Mouse (Mus musculus): ENCODE data around the gene Mmp25. TPM values are rescaled to one million over a fixed set of nuclear protein-coding genes. Genes with fewer than 3 reads are reported as not detected.
A peak's percentile ranks its signal among the peaks of the same experiment; 100 is the strongest.

Gene Mmp25
- total and polyA plus RNA-seq, 2 experiments from 2014 or later = 1.2 TPM

DNA sequence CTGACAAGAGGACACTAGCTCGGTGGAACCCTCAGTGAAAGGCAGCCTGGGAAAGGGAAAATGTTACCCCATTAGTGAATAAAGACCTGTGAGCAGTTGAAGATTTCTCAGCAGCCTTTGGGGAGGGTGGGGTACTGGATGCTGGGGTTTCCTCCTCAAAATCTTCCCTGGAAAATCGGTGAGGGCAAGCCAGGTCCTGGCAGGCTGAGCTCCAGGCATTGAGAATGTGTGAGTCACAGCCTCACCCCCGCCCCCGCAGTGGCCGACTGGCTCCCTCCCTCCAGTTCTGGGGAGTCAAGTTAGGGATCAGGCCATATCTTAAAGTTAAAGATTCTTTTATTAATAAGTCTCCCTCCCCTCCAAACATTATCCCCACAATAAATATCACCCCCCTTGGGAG lies 30.1 kb upstream of the Mmp25 start:
- H3K4me1 ChIP-seq (ENCODE audit: insufficient read depth, low read length) = peaks cover 19% of the 10 kb centered on the region
- 57% methylated on average over 5 of the region's 5 CpGs for WGBS
- no peak for DNase-seq (ENCODE audit: low spot score)

DNA sequence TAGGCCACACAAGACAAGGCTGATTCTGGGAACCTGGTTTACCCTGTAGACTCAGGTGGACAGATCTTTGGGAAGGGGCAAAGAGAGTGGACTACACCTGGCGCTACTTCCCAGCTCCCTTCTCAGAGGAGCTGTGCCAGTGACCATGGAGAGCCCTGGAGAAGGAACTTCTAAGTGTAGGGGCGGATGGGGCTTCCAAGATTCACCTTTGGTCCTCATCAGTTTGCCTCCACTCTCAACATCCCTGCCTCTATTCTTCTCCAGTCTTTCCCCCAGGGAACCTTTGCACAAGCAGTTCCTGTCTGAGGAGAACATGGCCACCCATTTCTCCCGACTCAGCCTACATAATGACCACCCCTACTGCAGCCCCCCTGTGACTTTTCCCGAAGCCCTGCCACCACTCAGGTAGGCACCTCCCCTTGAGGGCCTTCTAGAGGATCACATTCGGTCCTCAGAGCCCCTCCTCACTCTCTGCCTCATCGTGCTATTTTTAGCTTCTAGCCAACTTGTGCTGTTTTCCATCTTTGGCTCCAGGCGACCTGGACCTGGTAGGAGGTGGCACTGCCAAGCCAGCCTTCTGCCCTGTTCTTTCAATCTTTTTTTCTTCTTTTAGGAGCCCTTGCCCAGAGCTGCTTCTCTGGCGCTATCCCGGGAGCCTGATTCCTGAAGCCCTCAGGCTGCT lies 29.3 kb upstream of the Mmp25 start:
- no peak for DNase-seq (ENCODE audit: low spot score)
- Histone ChIP-seq H3K27ac (peak overlapping the region; percentile 82; the same call in 1 of the 2 replicates), H3K4me2 (ENCODE audit: low read depth, low read length) (peak overlapping the region; percentile 75), H3K9me3 (ENCODE audit: low read length) (no peaks in the 10 kb centered on the region), H3K9ac (replicated peaks; ENCODE audit: low read length) (peak overlapping the region; percentile 63), H3K36me3 (ENCODE audit: insufficient read depth, low read length) (no peaks in the 10 kb centered on the region), H3K27me3 (ENCODE audit: insufficient read depth, low read length) (peaks cover 11% of the 10 kb centered on the region; the same call in 1 of the 2 replicates), H3K4me3 (ENCODE audit: low read length) (peak overlapping the region; percentile 66), H3K4me1 (ENCODE audit: insufficient read depth, low read length) (peaks cover 19% of the 10 kb centered on the region)
- ATAC-seq = no peak
- WGBS = 41% methylated on average over 9 of the region's 9 CpGs
- TF ChIP-seq CTCF (IDR thresholded peaks at IDR 0.05; ENCODE audit: low read depth) = no peak

More for the DNA sequence above, 30.1 kb upstream of the Mmp25 start:
- no peak for TF ChIP-seq CTCF (IDR thresholded peaks at IDR 0.05; ENCODE audit: low read depth)
- Histone ChIP-seq H3K27me3 (ENCODE audit: insufficient read depth, low read length) (peaks cover 18% of the 10 kb centered on the region), H3K4me3 (ENCODE audit: low read length) (no peak overlapping the region), H3K9me3 (ENCODE audit: low read length) (no peaks in the 10 kb centered on the region), H3K9ac (replicated peaks; ENCODE audit: low read length) (no peak overlapping the region), H3K4me2 (ENCODE audit: low read depth, low read length) (peak overlapping the region; percentile 75), H3K36me3 (ENCODE audit: insufficient read depth, low read length) (no peaks in the 10 kb centered on the region), H3K27ac (no peak overlapping the region)
- no peak for ATAC-seq

DNA sequence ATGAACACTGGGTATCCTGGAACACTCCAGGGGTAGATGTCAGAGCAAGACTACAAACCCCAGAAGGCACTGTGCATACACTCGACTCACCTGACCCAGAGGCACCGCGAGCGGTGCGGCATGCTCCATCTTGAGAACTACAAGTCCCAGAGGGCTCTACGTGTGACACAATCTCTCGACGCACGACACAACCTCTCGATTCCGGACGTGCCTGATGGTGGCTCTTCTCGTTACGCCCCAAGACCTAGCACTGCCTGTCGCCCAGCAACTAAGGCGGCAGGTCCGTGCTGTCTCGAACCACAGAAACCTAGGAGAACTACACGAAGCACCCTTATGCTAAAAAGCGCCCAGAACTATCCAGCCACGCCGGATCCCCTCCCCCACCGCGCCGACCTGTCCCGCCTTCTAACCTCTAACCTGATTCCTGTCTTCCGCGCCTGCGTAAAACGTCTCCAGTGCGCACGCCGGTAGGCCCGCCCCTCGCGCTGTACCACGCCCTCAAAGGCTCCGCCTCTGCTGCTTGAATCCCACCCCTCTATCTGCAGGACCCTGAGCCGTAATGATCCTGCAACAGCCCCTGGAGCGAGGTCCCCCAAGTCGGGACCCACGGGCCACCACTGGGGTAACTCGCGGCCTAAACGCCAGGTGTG lies 28.5 kb upstream of the Mmp25 start, which contains the start of the genes Hcfc1r1 and Thoc6:
Hcfc1r1 (plus strand) TSS at position 173 of the 650 bp plus-strand sequence.
Thoc6 (minus strand) TSS at position 459 of the 650 bp plus-strand sequence.
- WGBS = under 1% methylated on average over 45 of the region's 45 CpGs
- Histone ChIP-seq H3K27ac (peak within 1 kb of the TSS; percentile 82), H3K4me3 (ENCODE audit: low read length) (peak within 1 kb of the TSS; percentile 66), H3K9me3 (ENCODE audit: low read length) (no peaks in the 10 kb centered on the region), H3K27me3 (ENCODE audit: insufficient read depth, low read length) (peaks cover 3% of the 10 kb centered on the region; the same call in 1 of the 2 replicates), H3K4me1 (ENCODE audit: insufficient read depth, low read length) (peaks cover 19% of the 10 kb centered on the region), H3K36me3 (ENCODE audit: insufficient read depth, low read length) (0 out of 2 replicates have a peak, but pooled peaks cover 4% of the 10 kb centered on the region), H3K9ac (replicated peaks; ENCODE audit: low read length) (peak within 1 kb of the TSS; percentile 63), H3K4me2 (ENCODE audit: low read depth, low read length) (peak within 1 kb of the TSS; percentile 75)
- TF ChIP-seq CTCF (IDR thresholded peaks at IDR 0.05; ENCODE audit: low read depth) = peak; percentile 43; the same call in 1 of the 2 replicates
- ATAC-seq (peak; percentile 95), DNase-seq (ENCODE audit: low spot score) (peak; percentile 98)

DNA sequence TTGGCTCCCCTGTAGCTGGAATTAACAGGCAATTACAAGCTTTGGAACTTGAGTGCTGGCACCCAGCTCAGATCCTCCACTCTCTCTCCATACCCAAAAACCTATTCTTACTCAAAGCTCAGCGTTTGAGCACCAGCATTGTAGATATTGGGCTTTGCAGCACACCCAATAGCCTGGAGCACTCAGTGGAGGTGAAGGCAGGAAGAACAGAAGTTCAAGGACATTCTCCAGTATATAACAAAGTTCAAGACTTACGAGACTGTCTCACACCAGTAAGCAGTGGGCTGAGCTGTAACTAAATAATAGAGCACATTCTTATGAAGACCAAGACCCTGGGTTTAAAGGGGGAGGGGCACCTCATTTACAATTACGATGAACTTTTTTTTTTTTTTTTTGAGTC lies 27.7 kb upstream of the Mmp25 start:
- Histone ChIP-seq H3K4me2 (ENCODE audit: low read depth, low read length) (peak overlapping the region; percentile 75), H3K36me3 (ENCODE audit: insufficient read depth, low read length) (0 out of 2 replicates have a peak, but pooled peaks cover 7% of the 10 kb centered on the region), H3K4me3 (ENCODE audit: low read length) (peak overlapping the region; percentile 66), H3K9me3 (ENCODE audit: low read length) (no peaks in the 10 kb centered on the region), H3K4me1 (ENCODE audit: insufficient read depth, low read length) (peaks cover 19% of the 10 kb centered on the region), H3K27me3 (ENCODE audit: insufficient read depth, low read length) (no peaks in the 10 kb centered on the region; the same call in 1 of the 2 replicates), H3K27ac (no peak overlapping the region), H3K9ac (replicated peaks; ENCODE audit: low read length) (no peak overlapping the region; the same call in 1 of the 2 replicates)
- no peak for ATAC-seq
- 70% methylated on average over 3 of the region's 3 CpGs for WGBS
- no peak for DNase-seq (ENCODE audit: low spot score)
- TF ChIP-seq CTCF (IDR thresholded peaks at IDR 0.05; ENCODE audit: low read depth) = no peak

DNA sequence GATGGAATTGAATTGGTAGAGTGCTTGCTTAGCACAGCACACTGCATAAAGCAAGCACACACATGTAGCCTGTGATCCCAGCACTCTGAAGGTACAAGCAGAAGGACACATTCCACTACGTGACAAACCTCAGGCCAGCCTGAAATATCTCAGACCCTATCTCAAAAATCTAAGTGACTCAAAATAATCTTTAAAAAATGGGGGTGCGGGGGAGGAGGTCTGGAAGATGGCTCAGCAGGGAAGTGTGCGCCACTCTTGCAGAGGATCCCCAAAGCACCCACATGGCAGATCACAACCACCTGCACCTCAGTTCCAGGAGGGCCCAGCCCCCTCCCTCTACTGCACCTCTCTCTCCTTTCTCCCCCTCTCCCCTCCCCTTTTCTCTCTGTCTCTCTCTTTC lies 26.4 kb upstream of the Mmp25 start:
- 95% methylated on average over 3 of the region's 3 CpGs for WGBS

DNA sequence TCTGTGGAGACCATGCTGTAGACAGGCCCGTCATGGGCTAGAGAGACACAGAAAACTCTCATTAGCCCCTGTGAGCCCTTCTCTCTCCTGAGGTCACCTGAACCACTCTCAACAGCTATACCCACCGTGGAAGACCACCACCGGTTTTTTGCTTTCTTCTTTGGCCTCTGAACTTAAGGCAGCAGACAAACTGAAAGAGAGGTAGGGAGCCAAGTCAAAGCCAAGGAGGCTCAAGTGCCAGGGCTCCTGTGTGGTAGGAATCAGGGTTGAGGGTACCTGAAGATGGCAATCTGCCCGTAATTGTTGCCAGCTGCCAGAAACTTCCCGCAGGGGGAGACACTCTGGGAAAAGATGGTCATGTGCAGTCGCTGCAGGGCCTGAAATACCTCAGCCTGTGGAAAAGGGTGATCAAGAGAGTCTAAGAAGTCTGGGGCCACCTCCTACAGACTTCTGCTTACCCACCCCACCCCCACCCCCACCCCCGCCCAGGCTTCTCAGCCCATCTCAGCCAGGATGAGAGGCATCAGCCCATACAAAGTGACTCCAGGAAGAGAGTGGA lies 25.5 kb upstream of the Mmp25 start:
- 86% methylated on average over 7 of the region's 7 CpGs for WGBS
- no peak for TF ChIP-seq CTCF (IDR thresholded peaks at IDR 0.05; ENCODE audit: low read depth)
- H3K36me3 ChIP-seq (ENCODE audit: insufficient read depth, low read length) = 0 out of 2 replicates have a peak, but pooled peaks cover 13% of the 10 kb centered on the region
- H3K9ac ChIP-seq (replicated peaks; ENCODE audit: low read length) = no peak overlapping the region
- no peak overlapping the region for H3K4me2 ChIP-seq (ENCODE audit: low read depth, low read length)
- H3K27me3 ChIP-seq (ENCODE audit: insufficient read depth, low read length) = no peaks in the 10 kb centered on the region
- no peak for DNase-seq (ENCODE audit: low spot score)
- H3K27ac ChIP-seq = no peak overlapping the region
- no peak for ATAC-seq
- H3K4me3 ChIP-seq (ENCODE audit: low read length) = no peak overlapping the region
- no peaks in the 10 kb centered on the region for H3K9me3 ChIP-seq (ENCODE audit: low read length)
- H3K4me1 ChIP-seq (ENCODE audit: insufficient read depth, low read length) = peaks cover 12% of the 10 kb centered on the region

More for the DNA sequence above, 26.4 kb upstream of the Mmp25 start:
- DNase-seq (ENCODE audit: low spot score) = no peak
- Histone ChIP-seq H3K9ac (replicated peaks; ENCODE audit: low read length) (no peak overlapping the region), H3K4me1 (ENCODE audit: insufficient read depth, low read length) (peaks cover 17% of the 10 kb centered on the region), H3K36me3 (ENCODE audit: insufficient read depth, low read length) (0 out of 2 replicates have a peak, but pooled peaks cover 13% of the 10 kb centered on the region), H3K27me3 (ENCODE audit: insufficient read depth, low read length) (no peaks in the 10 kb centered on the region), H3K4me2 (ENCODE audit: low read depth, low read length) (no peak overlapping the region), H3K4me3 (ENCODE audit: low read length) (no peak overlapping the region), H3K27ac (no peak overlapping the region), H3K9me3 (ENCODE audit: low read length) (no peaks in the 10 kb centered on the region)
- no peak for ATAC-seq
- TF ChIP-seq CTCF (IDR thresholded peaks at IDR 0.05; ENCODE audit: low read depth) = no peak
